Mouse (Mus musculus) hindbrain, embryonic 14.5 days (tissue): ENCODE measurements around the gene F12. TPM values are rescaled to one million over a fixed set of nuclear protein-coding genes. Genes with fewer than 3 reads are reported as not detected.

ENCODE experiments used
- ATAC-seq: fragments of 200-750 bp; cut with Nextera tagmentation; 2 replicates; pipeline ENCODE4 v1.8.0; 2017; ENCODE audit warnings: moderate number of reproducible peaks, mild to moderate bottlenecking, moderate TSS enrichment, moderate library complexity; ENCODE audit not compliant: low FRiP score
- DNase-seq: peaks from one replicate; pipeline ENCODE4 v3.0.0-alpha.2; 2015; ENCODE audit warnings: low spot score
- H3K27ac ChIP-seq: fragments of 300-500 bp; sonication (generic); 2 replicates; pipeline ENCODE4 v1.5.1; 2014; ENCODE audit warnings: mild to moderate bottlenecking, moderate library complexity
- H3K27me3 ChIP-seq: fragments of 300-500 bp; sonication (generic); 2 replicates; pipeline ENCODE4 v1.6.1; 2014; ENCODE audit warnings: mild to moderate bottlenecking, low read length, mixed read lengths; ENCODE audit not compliant: control insufficient read depth, insufficient read depth
- H3K36me3 ChIP-seq: fragments of 300-500 bp; sonication (generic); replicated peaks from 2 replicates; pipeline ENCODE4 v1.6.1; 2014; ENCODE audit not compliant: control insufficient read depth, insufficient read depth
- H3K4me1 ChIP-seq: fragments of 300-500 bp; sonication (generic); replicated peaks from 2 replicates; pipeline ENCODE4 v1.6.1; 2014; ENCODE audit warnings: antibody characterized with exemption, low read length, mixed read lengths; ENCODE audit not compliant: control insufficient read depth, insufficient read depth
- H3K4me2 ChIP-seq: fragments of 300-500 bp; sonication (generic); replicated peaks from 2 replicates; pipeline ENCODE4 v1.6.1; 2014; ENCODE audit warnings: mild to moderate bottlenecking, moderate library complexity
- H3K4me3 ChIP-seq: fragments of 300-500 bp; sonication (generic); replicated peaks from 2 replicates; pipeline ENCODE4 v1.5.1; 2014; ENCODE audit warnings: mild to moderate bottlenecking, low read length
- H3K9ac ChIP-seq: fragments of 300-500 bp; sonication (generic); 2 replicates; pipeline ENCODE4 v1.6.1; 2014
- H3K9me3 ChIP-seq: fragments of 300-500 bp; sonication (generic); 2 replicates; pipeline ENCODE4 v1.6.1; 2016; ENCODE audit warnings: low read length; ENCODE audit not compliant: control insufficient read depth
- WGBS: fragments of 180-500 bp; shearing (Covaris S2); extraction: QIAGEN DNeasy Blood & Tissue Kit; methylation state at CpG from one replicate; pipeline ENCODE4 v1.1.7; 2014; 5-methylcytosine and 5-hydroxymethylcytosine counted together
- polyA plus RNA-seq: library from polyadenylated mRNA; unstranded; fragments of >200 nt; fragmentation: Nextera tagmentation; extraction: Ambion mirVana; gene quantifications from 2 replicates; pipeline ENCODE4 v1.2.1, GENCODE M21; 2014

F12 gene
- polyA plus RNA-seq, 1 experiment from 2014 or later = 0.09 TPM

GRCm38 (mm10) chr13:55408546-55409120 lies 18.0 kb downstream of the F12 start:
- Histone ChIP-seq H3K4me2 (no peak overlapping the region), H3K9ac (no peak overlapping the region), H3K27me3 (no peaks in the 10 kb centered on the region; the same call in 1 of the 2 replicates), H3K4me1 (peaks cover 10% of the 10 kb centered on the region), H3K36me3 (no peaks in the 10 kb centered on the region), H3K9me3 (no peaks in the 10 kb centered on the region), H3K4me3 (no peak overlapping the region), H3K27ac (no peak overlapping the region)
- 91% methylated on average over 19 of the region's 19 CpGs for WGBS
- ATAC-seq = no peak
- no peak for DNase-seq

- no peak overlapping the region for H3K27ac ChIP-seq
- no peaks in the 10 kb centered on the region; the same call in 1 of the 2 replicates for H3K27me3 ChIP-seq
- H3K9ac ChIP-seq = no peak overlapping the region
- H3K4me2 ChIP-seq = no peak overlapping the region
- no peak for ATAC-seq
- no peak overlapping the region for H3K4me3 ChIP-seq
- no peaks in the 10 kb centered on the region for H3K36me3 ChIP-seq
- WGBS = 90% methylated on average over 4 of the region's 4 CpGs
- no peaks in the 10 kb centered on the region for H3K9me3 ChIP-seq
- DNase-seq = no peak
- H3K4me1 ChIP-seq = peaks cover 12% of the 10 kb centered on the region
Measured at GRCm38 (mm10) chr13:55407341-55407740, 19.3 kb downstream of the F12 start.

GRCm38 (mm10) chr13:55405783-55406390 lies 20.7 kb downstream of the F12 start:
- no peak overlapping the region for H3K4me3 ChIP-seq
- no peaks in the 10 kb centered on the region; the same call in 1 of the 2 replicates for H3K27me3 ChIP-seq
- H3K27ac ChIP-seq = peak overlapping the region; percentile 88
- peak; percentile 35 for ATAC-seq
- H3K9ac ChIP-seq = peak overlapping the region; percentile 49
- DNase-seq = no peak
- no peaks in the 10 kb centered on the region for H3K9me3 ChIP-seq
- WGBS = 60% methylated on average over 13 of the region's 13 CpGs
- 0 out of 2 replicates have a peak overlapping the region, but pooled peaks have one; percentile 6 for H3K4me2 ChIP-seq
- no peaks in the 10 kb centered on the region for H3K36me3 ChIP-seq
- peaks cover 12% of the 10 kb centered on the region for H3K4me1 ChIP-seq

- peak overlapping the region; percentile 49 for H3K9ac ChIP-seq
- H3K27ac ChIP-seq = peak overlapping the region; percentile 88
- no peaks in the 10 kb centered on the region; the same call in 1 of the 2 replicates for H3K27me3 ChIP-seq
- ATAC-seq = peak; percentile 91
- H3K36me3 ChIP-seq = no peaks in the 10 kb centered on the region
- H3K4me1 ChIP-seq = peaks cover 12% of the 10 kb centered on the region
- peak; percentile 95 for DNase-seq
- H3K9me3 ChIP-seq = no peaks in the 10 kb centered on the region
- peak overlapping the region; percentile 22; the same call in 1 of the 2 replicates for H3K4me2 ChIP-seq
- H3K4me3 ChIP-seq = no peak overlapping the region
- 14% methylated on average over 11 of the region's 11 CpGs for WGBS
Measured at GRCm38 (mm10) chr13:55404853-55405782, 21.5 kb downstream of the F12 start.

GRCm38 (mm10) chr13:55403935-55404852 lies 22.4 kb downstream of the F12 start:
- Histone ChIP-seq H3K27ac (peak overlapping the region; percentile 64), H3K27me3 (no peaks in the 10 kb centered on the region; the same call in 1 of the 2 replicates), H3K4me2 (no peak overlapping the region), H3K9ac (0 out of 2 replicates have a peak overlapping the region, but pooled peaks have one; percentile 16), H3K36me3 (no peaks in the 10 kb centered on the region), H3K4me3 (no peak overlapping the region), H3K4me1 (peaks cover 12% of the 10 kb centered on the region), H3K9me3 (no peaks in the 10 kb centered on the region)
- 67% methylated on average over 15 of the region's 15 CpGs for WGBS
- ATAC-seq (no peak), DNase-seq (no peak)

- Histone ChIP-seq H3K4me1 (peaks cover 12% of the 10 kb centered on the region), H3K27me3 (no peaks in the 10 kb centered on the region; the same call in 1 of the 2 replicates), H3K27ac (peak overlapping the region; percentile 64), H3K9me3 (no peaks in the 10 kb centered on the region), H3K9ac (no peak overlapping the region), H3K4me3 (no peak overlapping the region), H3K4me2 (no peak overlapping the region), H3K36me3 (no peaks in the 10 kb centered on the region)
- WGBS = 51% methylated on average over 7 of the region's 7 CpGs
- no peak for ATAC-seq
- DNase-seq = no peak
Measured at GRCm38 (mm10) chr13:55403266-55403665, 23.3 kb downstream of the F12 start.

GRCm38 (mm10) chr13:55400039-55400346 lies 26.6 kb downstream of the F12 start:
- no peak for ATAC-seq

GRCm38 (mm10) chr13:55399300-55400038 lies 27.1 kb downstream of the F12 start:
- Histone ChIP-seq H3K27me3 (no peaks in the 10 kb centered on the region; the same call in 1 of the 2 replicates), H3K4me1 (0 out of 2 replicates have a peak, but pooled peaks cover 5% of the 10 kb centered on the region)

More at GRCm38 (mm10) chr13:55400039-55400346, 26.6 kb downstream of the F12 start:
- Histone ChIP-seq H3K9ac (no peak overlapping the region), H3K4me2 (no peak overlapping the region), H3K4me3 (no peak overlapping the region), H3K9me3 (no peaks in the 10 kb centered on the region), H3K4me1 (0 out of 2 replicates have a peak, but pooled peaks cover 5% of the 10 kb centered on the region), H3K27me3 (no peaks in the 10 kb centered on the region; the same call in 1 of the 2 replicates), H3K27ac (no peak overlapping the region), H3K36me3 (no peaks in the 10 kb centered on the region)
- DNase-seq = no peak
- 87% methylated on average over 1 of the region's 1 CpGs for WGBS

More at GRCm38 (mm10) chr13:55399300-55400038, 27.1 kb downstream of the F12 start:
- Histone ChIP-seq H3K36me3 (no peaks in the 10 kb centered on the region), H3K4me3 (no peak overlapping the region), H3K9ac (no peak overlapping the region), H3K9me3 (no peaks in the 10 kb centered on the region), H3K4me2 (no peak overlapping the region), H3K27ac (no peak overlapping the region)
- ATAC-seq (no peak), DNase-seq (no peak)
- 64% methylated on average over 5 of the region's 5 CpGs for WGBS
